Mouse (Mus musculus): ENCODE measurements around the gene Fbxo39.

DNA sequence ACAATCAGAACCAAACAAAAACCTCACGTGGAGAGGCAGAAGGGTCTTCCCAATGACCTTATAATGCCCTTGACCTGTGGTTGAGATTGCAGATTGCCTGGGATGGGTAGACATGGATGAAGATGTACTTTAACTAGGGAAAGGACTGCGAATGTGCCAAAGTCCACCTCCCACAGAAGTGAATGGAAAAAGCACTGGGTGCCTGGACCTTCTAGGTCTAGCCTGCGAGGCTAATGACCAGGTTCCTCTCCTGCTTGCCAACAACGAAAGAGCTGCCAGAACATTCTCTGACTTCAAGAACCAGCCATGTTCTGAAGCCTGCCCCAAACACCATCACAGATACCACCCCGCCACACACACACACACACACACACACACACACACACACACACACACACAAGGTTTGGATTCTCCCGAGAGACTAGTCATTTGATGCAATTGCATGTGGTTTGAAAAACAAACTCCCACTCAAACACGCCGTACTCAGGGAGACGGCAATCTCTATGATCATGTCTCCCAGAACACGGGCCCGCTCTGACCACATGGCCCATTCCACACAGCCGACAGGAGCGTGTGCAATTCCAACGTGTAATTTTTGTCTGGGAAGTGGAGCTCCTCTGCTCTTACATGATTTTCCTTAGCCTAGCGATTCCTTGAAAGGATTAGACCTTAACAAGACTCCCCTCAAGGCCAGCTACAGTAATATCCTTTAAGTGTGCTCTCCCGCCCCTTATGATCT is 30.6 kb upstream of the Fbxo39 start:
- no peak for TF ChIP-seq POLR2A (IDR thresholded peaks at IDR 0.05; ENCODE audit: control insufficient read depth, low read depth, low read length)
- no peak for TF ChIP-seq CTCF (IDR thresholded peaks at IDR 0.05; ENCODE audit: control insufficient read depth, insufficient read depth, insufficient replicate concordance, low read depth, low read length)
